Mouse (Mus musculus): ENCODE measurements around the gene Rxfp3. TPM values are rescaled to one million over a fixed set of nuclear protein-coding genes. Genes with fewer than 3 reads are reported as not detected.

Rxfp3 gene
- polyA plus RNA-seq, 1 experiment, result not detected

DNA sequence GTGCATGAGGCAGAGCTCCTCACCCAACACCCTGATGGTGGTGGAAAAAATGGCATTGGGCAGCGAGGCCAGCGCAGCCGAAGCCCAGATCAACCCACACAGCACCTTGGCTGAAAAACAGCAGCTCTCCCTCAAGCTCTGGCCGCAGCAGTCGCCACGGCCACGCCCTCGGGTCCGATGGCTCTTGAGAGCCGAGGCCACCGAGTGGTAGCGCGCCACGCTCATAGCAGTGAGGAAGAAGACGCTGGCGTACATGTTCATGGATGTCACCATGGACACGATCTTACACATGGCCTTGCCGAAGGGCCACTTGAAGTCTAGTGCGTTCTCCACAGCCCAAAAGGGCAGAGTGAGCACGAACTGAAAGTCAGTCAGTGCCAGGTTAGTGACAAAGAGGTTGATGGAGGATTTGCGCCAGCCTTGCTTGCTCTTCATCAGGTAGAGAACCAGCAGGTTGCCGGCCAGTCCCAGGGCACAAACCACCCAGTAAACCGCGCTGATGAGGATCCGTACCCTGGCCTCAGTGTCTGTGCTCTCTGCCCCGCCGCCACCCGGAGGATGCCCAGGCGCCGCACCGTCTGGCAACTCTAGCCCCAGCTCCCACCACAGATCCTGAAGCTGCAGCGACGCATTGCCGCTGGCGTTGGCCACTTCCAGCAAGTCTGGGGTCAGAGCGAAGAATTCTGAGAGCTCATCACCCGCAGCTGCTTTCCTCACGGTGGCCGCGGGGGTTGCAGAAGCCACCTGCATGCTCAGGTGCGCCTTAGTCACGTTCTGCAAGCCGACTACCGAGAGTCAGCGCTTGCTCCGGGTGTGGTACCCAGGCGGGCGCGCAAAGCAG is 1.0 kb downstream of the Rxfp3 start:
- no peaks in the 10 kb centered on the region for H3K36me3 ChIP-seq (ENCODE audit: control insufficient read depth, insufficient read depth, low read length)
- TF ChIP-seq POLR2A (IDR thresholded peaks at IDR 0.05; ENCODE audit: low read depth, low read length) (no peak), CTCF (IDR thresholded peaks at IDR 0.05; ENCODE audit: extremely low read depth, insufficient read depth, insufficient read length, insufficient replicate concordance) (no peak)
- H3K4me3 ChIP-seq (ENCODE audit: extremely low read depth, insufficient read depth, insufficient read length), result no peak overlapping the region
- 5% methylated on average over 49 of the region's 49 CpGs for WGBS
- H3K27ac ChIP-seq (ENCODE audit: insufficient read depth, low read length), result no peak overlapping the region
- H3K27me3 ChIP-seq (ENCODE audit: control insufficient read depth, insufficient read depth, low read length), result peaks cover 1% of the 10 kb centered on the region; the same call in 1 of the 2 replicates
- no peaks in the 10 kb centered on the region for H3K4me1 ChIP-seq (ENCODE audit: control insufficient read depth, insufficient read depth, insufficient read length)
- no peak for DNase-seq (ENCODE audit: low read depth in 1 of 2, low spot score in 2 of 2)

DNA sequence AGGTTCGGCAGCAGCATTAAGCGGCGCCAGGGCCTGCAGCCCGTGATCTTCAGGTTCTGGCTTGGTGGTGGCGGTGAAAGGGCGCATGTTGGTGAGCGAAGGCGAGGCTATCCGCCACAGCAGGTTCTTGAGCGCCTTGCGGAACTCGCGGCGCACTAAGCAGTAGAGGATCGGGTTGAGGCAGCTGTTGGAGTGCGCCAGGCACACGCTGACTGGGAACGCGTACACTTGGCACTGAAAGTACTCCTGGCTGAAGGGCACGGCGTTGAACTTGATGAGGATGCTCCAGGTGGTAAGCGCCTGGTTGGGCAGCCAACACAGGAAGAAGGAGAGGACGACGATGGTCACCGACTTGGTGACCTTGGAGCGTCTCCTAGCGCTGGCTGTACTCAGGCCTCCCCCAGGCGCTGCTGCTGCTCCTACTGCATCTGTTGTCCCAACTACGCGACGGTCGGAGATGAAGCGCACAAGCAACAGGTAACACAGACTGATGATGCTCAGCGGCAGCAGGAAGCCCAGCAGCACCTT is 1.8 kb downstream of the Rxfp3 start:
- no peak overlapping the region for H3K4me3 ChIP-seq (ENCODE audit: extremely low read depth, insufficient read depth, insufficient read length)
- DNase-seq (ENCODE audit: low read depth in 1 of 2, low spot score in 2 of 2), result no peak
- peaks cover 1% of the 10 kb centered on the region for H3K27me3 ChIP-seq (ENCODE audit: control insufficient read depth, insufficient read depth, low read length)
- TF ChIP-seq POLR2A (IDR thresholded peaks at IDR 0.05; ENCODE audit: low read depth, low read length) (no peak), CTCF (IDR thresholded peaks at IDR 0.05; ENCODE audit: extremely low read depth, insufficient read depth, insufficient read length, insufficient replicate concordance) (no peak)
- no peaks in the 10 kb centered on the region for H3K36me3 ChIP-seq (ENCODE audit: control insufficient read depth, insufficient read depth, low read length)
- no peak overlapping the region for H3K27ac ChIP-seq (ENCODE audit: insufficient read depth, low read length)
- 8% methylated on average over 34 of the region's 34 CpGs for WGBS
- no peaks in the 10 kb centered on the region for H3K4me1 ChIP-seq (ENCODE audit: control insufficient read depth, insufficient read depth, insufficient read length)

DNA sequence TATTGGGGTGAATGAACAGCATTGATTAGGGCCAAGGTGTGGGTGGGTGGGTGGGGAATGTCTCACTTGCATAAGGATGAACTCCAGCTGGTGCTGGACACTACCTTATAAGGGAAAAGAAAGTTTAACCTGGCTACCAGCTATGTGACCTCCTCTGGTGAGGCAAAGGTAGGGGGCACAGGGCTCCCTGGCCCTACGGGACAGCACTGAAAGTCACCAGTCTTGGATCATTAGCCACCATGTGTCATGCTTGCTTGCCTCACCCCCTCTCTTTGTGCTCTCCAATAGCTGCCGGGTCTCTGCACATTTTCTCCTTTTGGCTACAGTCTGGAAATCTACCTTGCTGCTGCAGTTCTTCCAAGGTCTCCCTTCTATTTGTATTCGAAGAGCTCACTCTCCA is 7.6 kb downstream of the Rxfp3 start:
- WGBS, result 79% methylated on average over 3 of the region's 3 CpGs
- DNase-seq (ENCODE audit: low read depth in 1 of 2, low spot score in 2 of 2), result no peak
- Histone ChIP-seq H3K36me3 (ENCODE audit: control insufficient read depth, insufficient read depth, low read length) (no peaks in the 10 kb centered on the region), H3K27me3 (ENCODE audit: control insufficient read depth, insufficient read depth, low read length) (no peaks in the 10 kb centered on the region; the same call in 1 of the 2 replicates), H3K27ac (ENCODE audit: insufficient read depth, low read length) (no peak overlapping the region), H3K4me3 (ENCODE audit: extremely low read depth, insufficient read depth, insufficient read length) (no peak overlapping the region), H3K4me1 (ENCODE audit: control insufficient read depth, insufficient read depth, insufficient read length) (no peaks in the 10 kb centered on the region)
- TF ChIP-seq POLR2A (IDR thresholded peaks at IDR 0.05; ENCODE audit: low read depth, low read length) (no peak), CTCF (IDR thresholded peaks at IDR 0.05; ENCODE audit: extremely low read depth, insufficient read depth, insufficient read length, insufficient replicate concordance) (no peak)

DNA sequence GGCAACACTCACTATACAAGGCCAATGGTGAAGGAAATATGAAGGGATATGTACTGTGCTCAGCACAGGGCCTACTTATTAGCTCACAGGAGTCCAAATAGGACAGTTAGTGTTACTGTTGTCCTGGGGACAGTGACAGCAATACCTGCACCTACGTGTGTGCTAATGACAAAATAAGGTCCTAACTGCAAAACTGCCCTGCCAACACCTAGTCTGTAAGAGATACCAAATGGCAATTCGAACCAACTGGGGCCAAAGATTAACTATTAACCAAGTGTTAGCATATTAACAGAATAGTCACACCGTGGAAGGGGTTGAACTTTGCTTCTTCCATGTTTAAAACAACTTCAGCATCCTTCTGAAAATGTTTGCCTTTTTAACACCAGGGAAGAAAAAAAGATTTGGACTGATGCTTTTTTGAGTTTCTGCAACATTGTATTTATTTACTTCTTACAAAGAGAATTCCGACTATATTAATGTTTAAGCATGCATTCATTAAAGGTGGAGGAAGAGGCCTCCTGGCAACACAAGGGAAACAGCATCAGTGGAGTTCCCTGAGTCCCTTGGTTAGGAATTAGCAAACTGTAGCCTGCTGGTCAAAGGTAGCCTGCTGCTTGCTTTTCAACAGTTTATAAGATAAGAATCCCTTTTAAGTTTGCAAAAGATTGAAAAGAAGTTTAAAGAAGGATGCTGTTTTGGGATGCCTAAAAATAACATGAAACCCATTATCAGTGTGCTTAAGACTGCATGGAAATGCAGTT is 10.8 kb downstream of the Rxfp3 start:
- H3K36me3 ChIP-seq (ENCODE audit: control insufficient read depth, insufficient read depth, low read length), result no peaks in the 10 kb centered on the region
- H3K4me3 ChIP-seq (ENCODE audit: extremely low read depth, insufficient read depth, insufficient read length), result no peak overlapping the region
- H3K27me3 ChIP-seq (ENCODE audit: control insufficient read depth, insufficient read depth, low read length), result no peaks in the 10 kb centered on the region; the same call in 1 of the 2 replicates
- WGBS, result 81% methylated on average over 4 of the region's 4 CpGs
- TF ChIP-seq CTCF (IDR thresholded peaks at IDR 0.05; ENCODE audit: extremely low read depth, insufficient read depth, insufficient read length, insufficient replicate concordance), result no peak
- TF ChIP-seq POLR2A (IDR thresholded peaks at IDR 0.05; ENCODE audit: low read depth, low read length), result no peak
- DNase-seq (ENCODE audit: low read depth in 1 of 2, low spot score in 2 of 2), result no peak
- H3K4me1 ChIP-seq (ENCODE audit: control insufficient read depth, insufficient read depth, insufficient read length), result no peaks in the 10 kb centered on the region
- no peak overlapping the region for H3K27ac ChIP-seq (ENCODE audit: insufficient read depth, low read length)

DNA sequence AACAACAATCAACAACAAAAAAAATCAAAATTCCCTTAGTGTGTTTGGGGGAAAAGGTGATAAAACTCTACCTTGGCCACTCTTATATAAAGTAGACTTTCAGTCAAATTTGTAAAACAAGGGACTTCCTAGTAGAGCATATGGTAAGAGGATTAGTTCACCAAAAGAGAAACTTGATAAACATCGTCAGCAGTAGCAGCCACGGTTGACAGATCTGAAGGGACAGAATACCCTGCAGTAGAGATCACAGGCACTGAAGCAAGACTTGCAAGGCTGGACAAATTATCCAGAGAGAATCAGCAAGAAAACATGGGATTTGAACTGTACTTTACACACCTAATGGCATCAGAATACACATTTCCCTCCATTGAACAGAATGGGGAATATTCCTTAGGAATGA is 22.9 kb downstream of the Rxfp3 start:
- no peak overlapping the region for H3K4me3 ChIP-seq (ENCODE audit: extremely low read depth, insufficient read depth, insufficient read length)
- WGBS, result 50% methylated on average over 2 of the region's 2 CpGs
- H3K27ac ChIP-seq (ENCODE audit: insufficient read depth, low read length), result no peak overlapping the region
- H3K36me3 ChIP-seq (ENCODE audit: control insufficient read depth, insufficient read depth, low read length), result no peaks in the 10 kb centered on the region
- no peak for DNase-seq (ENCODE audit: low read depth in 1 of 2, low spot score in 2 of 2)
- no peak for TF ChIP-seq POLR2A (IDR thresholded peaks at IDR 0.05; ENCODE audit: low read depth, low read length)
- H3K27me3 ChIP-seq (ENCODE audit: control insufficient read depth, insufficient read depth, low read length), result no peaks in the 10 kb centered on the region
- no peaks in the 10 kb centered on the region for H3K4me1 ChIP-seq (ENCODE audit: control insufficient read depth, insufficient read depth, insufficient read length)

DNA sequence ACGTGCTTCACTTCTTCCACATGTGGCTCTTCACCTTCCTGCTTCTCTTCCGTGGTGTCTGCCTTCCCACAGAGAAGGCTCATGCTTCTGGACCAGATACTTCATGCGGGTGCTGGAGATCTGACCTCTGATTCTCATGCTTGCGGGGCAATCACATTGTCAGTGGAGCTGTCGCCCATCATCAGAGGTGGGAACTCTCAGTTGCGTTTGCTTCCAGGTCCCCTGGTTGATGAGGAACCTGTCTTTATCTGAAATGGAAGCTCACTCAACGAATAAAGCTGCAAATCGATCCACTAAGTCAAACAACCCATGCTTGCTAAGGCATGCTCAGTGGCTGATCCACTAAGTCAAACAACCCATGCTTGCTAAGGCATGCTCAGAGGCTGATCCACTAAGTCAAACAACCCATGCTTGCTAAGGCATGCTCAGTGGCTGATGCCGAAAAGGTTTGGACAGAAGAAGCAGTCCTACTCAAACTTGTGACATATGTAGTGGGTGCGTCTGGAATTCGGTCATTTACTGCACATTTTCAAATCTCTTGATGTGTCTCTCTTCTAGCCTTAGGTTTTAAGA is 26.7 kb downstream of the Rxfp3 start:
- 83% methylated on average over 11 of the region's 11 CpGs for WGBS
- Histone ChIP-seq H3K27ac (ENCODE audit: insufficient read depth, low read length) (no peak overlapping the region), H3K36me3 (ENCODE audit: control insufficient read depth, insufficient read depth, low read length) (no peaks in the 10 kb centered on the region), H3K27me3 (ENCODE audit: control insufficient read depth, insufficient read depth, low read length) (no peaks in the 10 kb centered on the region), H3K4me1 (ENCODE audit: control insufficient read depth, insufficient read depth, insufficient read length) (no peaks in the 10 kb centered on the region), H3K4me3 (ENCODE audit: extremely low read depth, insufficient read depth, insufficient read length) (no peak overlapping the region)
- no peak for DNase-seq (ENCODE audit: low read depth in 1 of 2, low spot score in 2 of 2)
- TF ChIP-seq POLR2A (IDR thresholded peaks at IDR 0.05; ENCODE audit: low read depth, low read length) (no peak), CTCF (IDR thresholded peaks at IDR 0.05; ENCODE audit: extremely low read depth, insufficient read depth, insufficient read length, insufficient replicate concordance) (no peak)

Data from spleen, adult 2 months (tissue).